Mouse (Mus musculus) heart, embryonic 16.5 days (tissue): ENCODE measurements around the gene Apol7b. TPM values are rescaled to one million over a fixed set of nuclear protein-coding genes. Genes with fewer than 3 reads are reported as not detected.

ENCODE experiments used
- ATAC-seq: fragments of 200-750 bp; cut with Nextera tagmentation; replicated peaks from 2 replicates; pipeline ENCODE4 v1.8.0; 2017; ENCODE audit warnings: moderate number of reproducible peaks; ENCODE audit not compliant: insufficient read depth, low FRiP score; ENCODE audit errors: extremely low read depth
- H3K27ac ChIP-seq: fragments of 300-500 bp; sonication (generic); 2 replicates; pipeline ENCODE4 v1.5.1; 2014; ENCODE audit warnings: mild to moderate bottlenecking, low read length, control low read depth, moderate library complexity
- H3K27me3 ChIP-seq: fragments of 300-500 bp; sonication (generic); 2 replicates; pipeline ENCODE4 v1.6.1; 2014; ENCODE audit warnings: low read length, mixed read lengths; ENCODE audit not compliant: control insufficient read depth, insufficient read depth
- H3K36me3 ChIP-seq: fragments of 300-500 bp; sonication (generic); 2 replicates; pipeline ENCODE4 v1.6.1; 2014; ENCODE audit not compliant: control insufficient read depth, insufficient read depth
- H3K4me1 ChIP-seq: fragments of 300-500 bp; sonication (generic); 2 replicates; pipeline ENCODE4 v1.6.1; 2014; ENCODE audit warnings: low read length, mixed read lengths; ENCODE audit not compliant: control insufficient read depth, insufficient read depth
- H3K4me2 ChIP-seq: fragments of 300-500 bp; sonication (generic); 2 replicates; pipeline ENCODE4 v1.6.1; 2014; ENCODE audit warnings: low read depth, mild to moderate bottlenecking, control low read depth, low read length
- H3K4me3 ChIP-seq: fragments of 300-500 bp; sonication (generic); 2 replicates; pipeline ENCODE4 v1.5.1; 2014; ENCODE audit warnings: mild to moderate bottlenecking, control low read depth, low read length
- H3K9ac ChIP-seq: fragments of 300-500 bp; sonication (generic); 2 replicates; pipeline ENCODE4 v1.6.1; 2014; ENCODE audit warnings: low read length, control low read depth
- H3K9me3 ChIP-seq: fragments of 300-500 bp; sonication (generic); replicated peaks from 2 replicates; pipeline ENCODE4 v1.6.1; 2016; ENCODE audit warnings: low read length; ENCODE audit not compliant: control insufficient read depth
- WGBS: fragments of 180-500 bp; shearing (Covaris S2); extraction: QIAGEN DNeasy Blood & Tissue Kit; methylation state at CpG from one replicate; pipeline ENCODE4 v1.1.7; 2014; 5-methylcytosine and 5-hydroxymethylcytosine counted together
- polyA plus RNA-seq: library from polyadenylated mRNA; unstranded; fragments of >200 nt; fragmentation: Nextera tagmentation; extraction: Ambion mirVana; gene quantifications from 2 replicates; pipeline ENCODE4 v1.2.1, GENCODE M21; 2015

Apol7b gene
- polyA plus RNA-seq, 1 experiment from 2014 or later: not detected

DNA sequence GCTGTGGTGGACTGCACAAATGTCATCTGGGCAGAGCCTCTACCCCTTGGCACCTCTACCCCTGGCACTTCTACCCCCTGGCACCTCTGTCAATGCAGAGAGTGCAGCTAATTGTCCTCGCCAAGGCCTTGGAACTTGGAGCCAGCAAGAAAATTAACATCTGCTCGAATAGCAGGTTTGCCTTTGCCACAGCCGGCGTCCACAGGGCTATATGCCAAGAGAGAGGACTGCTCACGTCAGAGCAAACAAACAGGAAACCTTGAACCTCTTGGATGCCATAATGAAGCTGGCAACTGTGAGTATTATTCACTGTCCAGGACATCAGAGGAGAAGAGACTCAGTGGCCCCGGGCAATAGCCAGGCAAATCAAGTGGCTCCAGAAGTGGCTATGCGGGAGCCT, 70.4 kb downstream of the Apol7b start:
- 70% methylated on average over 7 of the region's 7 CpGs for WGBS
- Histone ChIP-seq H3K4me1 (no peaks in the 10 kb centered on the region), H3K4me2 (no peak overlapping the region), H3K9me3 (0 out of 2 replicates have a peak, but pooled peaks cover 2% of the 10 kb centered on the region), H3K27me3 (no peaks in the 10 kb centered on the region), H3K9ac (no peak overlapping the region), H3K36me3 (no peaks in the 10 kb centered on the region), H3K4me3 (no peak overlapping the region), H3K27ac (no peak overlapping the region)
- ATAC-seq: no peak

Other genes starting within 250 kb of the Apol7b start
- gene Rbfox2, start 140.5 kb downstream of the Apol7b start, polyA plus RNA-seq: 61.8 and 64.7 TPM in 2 replicates
- gene Apol7a, start 48.4 kb downstream of the Apol7b start, polyA plus RNA-seq: 0.19 and 0.39 TPM in 2 replicates
- gene Apol9a, start 36.4 kb downstream of the Apol7b start, polyA plus RNA-seq: 0.60 and 0.64 TPM in 2 replicates
- 0.12 TPM in 1 of 2 replicates, not detected in the other for gene Apol10a, start 29.6 kb upstream of the Apol7b start, polyA plus RNA-seq
- not detected in 2 replicates for gene Apol11a, start 60.8 kb upstream of the Apol7b start, polyA plus RNA-seq
- gene Apol7c, start 85.8 kb upstream of the Apol7b start, polyA plus RNA-seq: 0.10 and 0.21 TPM in 2 replicates
- gene 1700025B11Rik, start 114.4 kb upstream of the Apol7b start, polyA plus RNA-seq: not detected in 2 replicates
- 0.09 and 0.16 TPM in 2 replicates for gene Apol10b, start 148.6 kb upstream of the Apol7b start, polyA plus RNA-seq
- gene Gm36245, start 151.8 kb upstream of the Apol7b start, polyA plus RNA-seq: not detected in 2 replicates
- gene Apol11b, start 195.8 kb upstream of the Apol7b start, polyA plus RNA-seq: 0.25 and 0.33 TPM in 2 replicates